Mouse (Mus musculus): ENCODE measurements around the gene Tln1. TPM values are rescaled to one million over a fixed set of nuclear protein-coding genes. Genes with fewer than 3 reads are reported as not detected.
"Not testable (repeated sequence)": the region's sequence is repeated elsewhere in the genome, so short reads cannot be mapped to it uniquely, and the experiment has no call there.

Tln1 gene
- 44.9 and 51.8 TPM in 2 replicates for polyA plus RNA-seq (2012; rRNA removed)

GRCm38 (mm10) chr4:43561997-43562768 lies at the start of gene Tln1, which contains the start of gene Creb3:
Tln1 (minus strand) TSS chr4:43562691.
Creb3 (plus strand) TSS chr4:43562332.
- peak within 1 kb of the TSS; percentile 85 for H3K4me3 ChIP-seq (ENCODE audit: control insufficient read depth, low read depth, low read length)
- no peaks in the 10 kb centered on the region for H3K27me3 ChIP-seq (ENCODE audit: control insufficient read depth, insufficient read depth, low read length)
- H3K4me1 ChIP-seq (ENCODE audit: control insufficient read depth, insufficient read depth, low read length), result peaks cover 13% of the 10 kb centered on the region
- H3K36me3 ChIP-seq (ENCODE audit: control insufficient read depth, insufficient read depth, low read length), result no peaks in the 10 kb centered on the region; the same call in 1 of the 2 replicates
- H3K27ac ChIP-seq (ENCODE audit: control insufficient read depth, insufficient read depth, low read depth, low read length), result peak within 1 kb of the TSS; percentile 84
- TF ChIP-seq CTCF (IDR thresholded peaks at IDR 0.05; ENCODE audit: control insufficient read depth, insufficient read depth, insufficient replicate concordance, low read depth, low read length) (no peak), POLR2A (IDR thresholded peaks at IDR 0.05; ENCODE audit: control insufficient read depth, low read depth, low read length) (peak; percentile 60)

DNA sequence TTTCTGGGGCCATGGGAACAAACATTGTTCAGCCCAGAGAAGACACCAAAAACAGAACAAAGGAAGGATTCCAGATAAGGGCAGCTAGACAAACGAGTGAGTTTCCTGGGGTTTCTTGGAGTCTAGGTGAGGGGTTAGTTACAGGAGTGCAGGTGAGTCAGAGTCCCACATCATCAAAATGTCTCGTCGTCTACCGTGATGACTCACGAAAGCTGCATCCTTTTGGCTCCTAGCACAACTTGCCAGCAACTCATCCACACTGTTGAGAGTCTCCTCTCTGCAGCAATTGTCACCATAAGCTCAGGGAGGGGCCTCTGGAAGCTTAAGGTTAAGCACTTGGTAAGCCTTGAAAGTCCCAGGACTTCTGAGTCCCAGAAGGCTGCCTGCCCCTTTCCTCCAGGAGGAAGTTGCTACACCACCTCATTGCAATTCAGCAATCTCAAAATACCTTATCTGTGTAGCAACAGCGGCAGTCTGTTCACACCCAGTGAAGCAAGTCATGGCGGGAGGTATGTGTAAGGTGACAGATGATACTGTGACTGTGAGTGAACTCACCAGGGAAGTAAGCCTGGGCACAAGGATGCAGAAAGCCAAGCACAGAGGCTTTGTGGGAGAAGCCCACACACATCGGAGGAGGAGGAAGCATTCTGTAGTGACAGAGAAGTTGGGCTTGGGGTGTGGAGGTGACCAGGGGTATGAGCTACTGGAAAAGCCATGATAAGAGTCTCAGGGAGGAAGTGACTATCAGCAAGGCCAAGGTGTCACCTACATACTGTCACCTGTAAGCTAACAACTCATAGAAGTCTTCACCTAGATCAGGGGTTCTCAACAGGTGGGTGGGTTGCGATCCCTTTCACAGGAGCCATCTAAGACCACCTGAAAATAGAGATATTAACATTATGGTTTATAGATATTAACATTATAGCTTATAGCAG lies 42.5 kb upstream of the Tln1 start:
- Histone ChIP-seq H3K36me3 (ENCODE audit: control insufficient read depth, insufficient read depth, low read length) (no peaks in the 10 kb centered on the region), H3K4me1 (ENCODE audit: control insufficient read depth, insufficient read depth, low read length) (no peaks in the 10 kb centered on the region), H3K4me3 (ENCODE audit: control insufficient read depth, low read depth, low read length) (no peak overlapping the region), H3K27me3 (ENCODE audit: control insufficient read depth, insufficient read depth, low read length) (no peaks in the 10 kb centered on the region), H3K27ac (ENCODE audit: control insufficient read depth, insufficient read depth, low read depth, low read length) (no peak overlapping the region)
- no peak for TF ChIP-seq POLR2A (IDR thresholded peaks at IDR 0.05; ENCODE audit: control insufficient read depth, low read depth, low read length)
- TF ChIP-seq CTCF (IDR thresholded peaks at IDR 0.05; ENCODE audit: control insufficient read depth, insufficient read depth, insufficient replicate concordance, low read depth, low read length), result no peak

GRCm38 (mm10) chr4:43604099-43604498 lies 41.6 kb upstream of the Tln1 start:
- Histone ChIP-seq H3K4me1 (ENCODE audit: control insufficient read depth, insufficient read depth, low read length) (no peaks in the 10 kb centered on the region), H3K27me3 (ENCODE audit: control insufficient read depth, insufficient read depth, low read length) (no peaks in the 10 kb centered on the region), H3K4me3 (ENCODE audit: control insufficient read depth, low read depth, low read length) (no peak overlapping the region), H3K36me3 (ENCODE audit: control insufficient read depth, insufficient read depth, low read length) (no peaks in the 10 kb centered on the region), H3K27ac (ENCODE audit: control insufficient read depth, insufficient read depth, low read depth, low read length) (no peak overlapping the region)
- TF ChIP-seq POLR2A (IDR thresholded peaks at IDR 0.05; ENCODE audit: control insufficient read depth, low read depth, low read length) (no peak), CTCF (IDR thresholded peaks at IDR 0.05; ENCODE audit: control insufficient read depth, insufficient read depth, insufficient replicate concordance, low read depth, low read length) (no peak)

GRCm38 (mm10) chr4:43600195-43600934 lies 37.9 kb upstream of the Tln1 start:
- no peak overlapping the region for H3K27ac ChIP-seq (ENCODE audit: control insufficient read depth, insufficient read depth, low read depth, low read length)
- no peak overlapping the region for H3K4me3 ChIP-seq (ENCODE audit: control insufficient read depth, low read depth, low read length)
- TF ChIP-seq POLR2A (IDR thresholded peaks at IDR 0.05; ENCODE audit: control insufficient read depth, low read depth, low read length) (no peak), CTCF (IDR thresholded peaks at IDR 0.05; ENCODE audit: control insufficient read depth, insufficient read depth, insufficient replicate concordance, low read depth, low read length) (no peak)
- H3K36me3 ChIP-seq (ENCODE audit: control insufficient read depth, insufficient read depth, low read length), result no peaks in the 10 kb centered on the region
- H3K4me1 ChIP-seq (ENCODE audit: control insufficient read depth, insufficient read depth, low read length), result no peaks in the 10 kb centered on the region
- H3K27me3 ChIP-seq (ENCODE audit: control insufficient read depth, insufficient read depth, low read length), result no peaks in the 10 kb centered on the region

GRCm38 (mm10) chr4:43598650-43599380 lies 36.3 kb upstream of the Tln1 start:
- Histone ChIP-seq H3K27me3 (ENCODE audit: control insufficient read depth, insufficient read depth, low read length) (no peaks in the 10 kb centered on the region), H3K27ac (ENCODE audit: control insufficient read depth, insufficient read depth, low read depth, low read length) (no peak overlapping the region), H3K4me1 (ENCODE audit: control insufficient read depth, insufficient read depth, low read length) (no peaks in the 10 kb centered on the region), H3K4me3 (ENCODE audit: control insufficient read depth, low read depth, low read length) (no peak overlapping the region), H3K36me3 (ENCODE audit: control insufficient read depth, insufficient read depth, low read length) (no peaks in the 10 kb centered on the region)
- TF ChIP-seq CTCF (IDR thresholded peaks at IDR 0.05; ENCODE audit: control insufficient read depth, insufficient read depth, insufficient replicate concordance, low read depth, low read length) (no peak), POLR2A (IDR thresholded peaks at IDR 0.05; ENCODE audit: control insufficient read depth, low read depth, low read length) (no peak)

DNA sequence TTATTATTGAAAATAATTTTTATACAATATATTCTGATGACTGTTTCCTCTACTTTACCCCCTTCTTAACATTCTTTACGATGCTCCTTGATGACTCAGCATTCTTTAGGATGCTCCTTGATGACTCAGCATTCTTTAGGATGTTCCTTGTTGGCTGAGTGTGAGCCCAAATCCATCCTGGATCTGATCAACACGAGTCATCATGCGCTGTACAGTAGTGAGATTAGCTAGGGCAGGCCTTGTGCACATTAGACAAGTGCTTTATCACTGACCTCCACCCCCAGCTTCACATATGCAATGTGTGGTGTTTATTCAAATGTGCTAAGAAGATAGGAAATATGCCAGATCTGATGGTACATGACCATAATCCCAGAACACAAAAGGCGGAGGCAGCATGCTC lies 35.7 kb upstream of the Tln1 start:
- TF ChIP-seq POLR2A (IDR thresholded peaks at IDR 0.05; ENCODE audit: control insufficient read depth, low read depth, low read length), result no peak
- no peak for TF ChIP-seq CTCF (IDR thresholded peaks at IDR 0.05; ENCODE audit: control insufficient read depth, insufficient read depth, insufficient replicate concordance, low read depth, low read length)
- Histone ChIP-seq H3K27ac (ENCODE audit: control insufficient read depth, insufficient read depth, low read depth, low read length) (no peak overlapping the region), H3K36me3 (ENCODE audit: control insufficient read depth, insufficient read depth, low read length) (no peaks in the 10 kb centered on the region), H3K4me3 (ENCODE audit: control insufficient read depth, low read depth, low read length) (no peak overlapping the region), H3K27me3 (ENCODE audit: control insufficient read depth, insufficient read depth, low read length) (no peaks in the 10 kb centered on the region), H3K4me1 (ENCODE audit: control insufficient read depth, insufficient read depth, low read length) (no peaks in the 10 kb centered on the region)

DNA sequence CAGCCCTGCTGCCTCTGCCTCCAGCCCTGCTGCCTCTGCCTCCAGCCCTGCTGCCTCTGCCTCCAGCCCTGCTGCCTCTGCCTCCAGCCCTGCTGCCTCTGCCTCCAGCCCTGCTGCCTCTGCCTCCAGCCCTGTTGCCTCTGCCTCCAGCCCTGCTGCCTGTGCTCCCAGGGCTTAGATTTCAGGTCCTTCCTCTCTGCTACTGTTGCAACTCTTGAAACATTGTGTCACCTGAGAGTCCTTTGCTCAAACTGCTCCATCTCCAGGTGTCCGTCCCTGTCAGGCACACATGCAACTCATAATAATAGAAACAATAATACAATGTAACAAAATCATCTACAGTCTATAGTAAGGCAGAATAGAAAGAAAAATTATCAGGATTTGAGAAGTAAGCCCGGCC lies 34.1 kb upstream of the Tln1 start:
- not testable (repeated sequence) for H3K36me3 ChIP-seq (ENCODE audit: control insufficient read depth, insufficient read depth, low read length); H3K4me3 ChIP-seq (ENCODE audit: control insufficient read depth, low read depth, low read length); H3K4me1 ChIP-seq (ENCODE audit: control insufficient read depth, insufficient read depth, low read length); H3K27ac ChIP-seq (ENCODE audit: control insufficient read depth, insufficient read depth, low read depth, low read length); H3K27me3 ChIP-seq (ENCODE audit: control insufficient read depth, insufficient read depth, low read length)
